Mouse (Mus musculus) intestine, postnatal 0 days (tissue): ENCODE data around the gene Traf4. TPM values are rescaled to one million over a fixed set of nuclear protein-coding genes. Genes with fewer than 3 reads are reported as not detected.
"Not testable (repeated sequence)": the region's sequence is repeated elsewhere in the genome, so short reads cannot be mapped to it uniquely, and the experiment has no call there.

ENCODE experiments used
- ATAC-seq: fragments of 200-750 bp; cut with Nextera tagmentation; 2 replicates; pipeline ENCODE4 v1.8.0; 2017; ENCODE audit warnings: mild to moderate bottlenecking, moderate TSS enrichment, moderate library complexity
- H3K27ac ChIP-seq: fragments of 300-500 bp; sonication (generic); 2 replicates; pipeline ENCODE4 v1.5.1; 2014; ENCODE audit warnings: mild to moderate bottlenecking, low read depth, low read length, moderate library complexity
- H3K27me3 ChIP-seq: fragments of 300-500 bp; sonication (generic); replicated peaks from 2 replicates; pipeline ENCODE4 v1.6.1; 2014; ENCODE audit warnings: low read length, mixed read lengths; ENCODE audit not compliant: control insufficient read depth, insufficient read depth
- H3K36me3 ChIP-seq: fragments of 300-500 bp; sonication (generic); 2 replicates; pipeline ENCODE4 v1.6.1; 2014; ENCODE audit warnings: mild to moderate bottlenecking, moderate library complexity; ENCODE audit not compliant: control insufficient read depth, insufficient read depth
- H3K4me1 ChIP-seq: fragments of 300-500 bp; sonication (generic); replicated peaks from 2 replicates; pipeline ENCODE4 v1.6.1; 2014; ENCODE audit warnings: antibody characterized with exemption, low read length, mixed read lengths; ENCODE audit not compliant: control insufficient read depth, insufficient read depth
- H3K4me2 ChIP-seq: fragments of 300-500 bp; sonication (generic); replicated peaks from 2 replicates; pipeline ENCODE4 v1.6.1; 2014; ENCODE audit warnings: low read depth, mild to moderate bottlenecking, moderate library complexity
- H3K4me3 ChIP-seq: fragments of 300-500 bp; sonication (generic); 2 replicates; pipeline ENCODE4 v1.5.1; 2014; ENCODE audit warnings: low read depth, low read length
- H3K9ac ChIP-seq: fragments of 300-500 bp; sonication (generic); 2 replicates; pipeline ENCODE4 v1.6.1; 2014; ENCODE audit warnings: mild to moderate bottlenecking, low read depth, low read length
- H3K9me3 ChIP-seq: fragments of 300-500 bp; sonication (generic); 2 replicates; pipeline ENCODE4 v1.6.1; 2016; ENCODE audit warnings: mixed run types; ENCODE audit not compliant: control insufficient read depth
- CTCF ChIP-seq: sonication (generic); IDR thresholded peaks from 2 replicates; pipeline ENCODE4 v1.5.1; 2016; ENCODE audit warnings: low read depth, mild to moderate bottlenecking, control low read depth, antibody characterized with exemption, moderate library complexity
- WGBS: fragments of 180-500 bp; shearing (Covaris S2); extraction: QIAGEN DNeasy Blood & Tissue Kit; methylation state at CpG from one replicate; pipeline ENCODE4 v1.1.7; 2014; 5-methylcytosine and 5-hydroxymethylcytosine counted together
- polyA plus RNA-seq: library from polyadenylated mRNA; unstranded; fragments of >200 nt; fragmentation: Nextera tagmentation; extraction: Ambion mirVana; gene quantifications from 2 replicates; pipeline ENCODE4 v1.2.1, GENCODE M21; 2015

Traf4 gene
- polyA plus RNA-seq, 1 experiment from 2014 or later, result 30.8 TPM

DNA sequence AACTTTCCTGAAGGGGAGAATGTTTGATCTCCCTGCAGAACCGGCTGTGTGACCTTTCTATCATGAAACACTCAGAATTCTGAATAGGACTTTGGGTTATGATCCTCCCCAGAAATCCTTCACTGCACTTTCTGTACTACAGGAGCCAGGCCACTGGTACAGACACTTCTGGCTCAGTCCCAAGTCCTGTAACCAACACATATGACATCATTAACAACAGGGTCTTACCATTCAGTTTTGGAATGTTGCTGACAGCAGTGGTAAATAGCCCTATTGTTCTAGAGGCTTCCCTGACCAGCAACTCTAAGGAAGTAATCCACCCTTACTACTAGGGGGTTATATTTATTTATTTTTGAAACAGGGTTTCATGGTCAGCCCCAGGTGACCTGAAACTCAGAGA is 27.7 kb upstream of the Traf4 start, which contains the start of gene Proca1:
Gene Proca1 (plus strand): TSS at position 280 of the 400 bp plus-strand sequence.
- peak within 1 kb of the TSS; percentile 57 for H3K4me3 ChIP-seq
- peaks cover 3% of the 10 kb centered on the region; the same call in 1 of the 2 replicates for H3K27me3 ChIP-seq
- no peaks in the 10 kb centered on the region for H3K36me3 ChIP-seq
- ATAC-seq, result no peak
- H3K27ac ChIP-seq, result no peak within 1 kb of the TSS
- no peak within 1 kb of the TSS for H3K9ac ChIP-seq
- no peaks in the 10 kb centered on the region for H3K9me3 ChIP-seq
- peak within 1 kb of the TSS; percentile 85 for H3K4me2 ChIP-seq
- no peak for TF ChIP-seq CTCF
- peaks cover 7% of the 10 kb centered on the region; the same call in 1 of the 2 replicates for H3K4me1 ChIP-seq
- 50% methylated on average over 1 of the region's 1 CpGs for WGBS

DNA sequence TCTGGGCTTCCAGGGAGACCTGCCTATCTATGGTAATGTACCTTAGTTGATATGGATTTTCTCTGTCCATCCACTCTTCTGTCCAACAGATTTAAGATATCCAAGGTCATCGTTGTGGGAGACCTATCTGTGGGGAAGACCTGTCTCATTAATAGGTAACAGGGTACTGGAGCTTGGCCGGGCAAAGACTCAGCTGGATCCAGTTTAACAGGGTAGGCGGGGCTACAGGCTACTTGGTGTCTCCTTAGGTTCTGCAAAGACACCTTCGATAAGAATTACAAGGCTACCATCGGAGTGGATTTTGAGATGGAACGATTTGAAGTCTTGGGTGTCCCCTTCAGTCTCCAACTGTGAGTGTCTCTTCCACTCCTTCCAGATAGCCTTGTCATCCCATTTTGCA is 24.7 kb upstream of the Traf4 start:
- Histone ChIP-seq H3K36me3 (no peaks in the 10 kb centered on the region), H3K27me3 (peaks cover 3% of the 10 kb centered on the region; the same call in 1 of the 2 replicates), H3K4me1 (peaks cover 7% of the 10 kb centered on the region; the same call in 1 of the 2 replicates), H3K27ac (no peak overlapping the region), H3K9ac (no peak overlapping the region), H3K4me2 (peak overlapping the region; percentile 94), H3K4me3 (peak overlapping the region; percentile 68), H3K9me3 (no peaks in the 10 kb centered on the region)
- WGBS, result 40% methylated on average over 6 of the region's 6 CpGs
- ATAC-seq, result no peak
- TF ChIP-seq CTCF, result no peak

DNA sequence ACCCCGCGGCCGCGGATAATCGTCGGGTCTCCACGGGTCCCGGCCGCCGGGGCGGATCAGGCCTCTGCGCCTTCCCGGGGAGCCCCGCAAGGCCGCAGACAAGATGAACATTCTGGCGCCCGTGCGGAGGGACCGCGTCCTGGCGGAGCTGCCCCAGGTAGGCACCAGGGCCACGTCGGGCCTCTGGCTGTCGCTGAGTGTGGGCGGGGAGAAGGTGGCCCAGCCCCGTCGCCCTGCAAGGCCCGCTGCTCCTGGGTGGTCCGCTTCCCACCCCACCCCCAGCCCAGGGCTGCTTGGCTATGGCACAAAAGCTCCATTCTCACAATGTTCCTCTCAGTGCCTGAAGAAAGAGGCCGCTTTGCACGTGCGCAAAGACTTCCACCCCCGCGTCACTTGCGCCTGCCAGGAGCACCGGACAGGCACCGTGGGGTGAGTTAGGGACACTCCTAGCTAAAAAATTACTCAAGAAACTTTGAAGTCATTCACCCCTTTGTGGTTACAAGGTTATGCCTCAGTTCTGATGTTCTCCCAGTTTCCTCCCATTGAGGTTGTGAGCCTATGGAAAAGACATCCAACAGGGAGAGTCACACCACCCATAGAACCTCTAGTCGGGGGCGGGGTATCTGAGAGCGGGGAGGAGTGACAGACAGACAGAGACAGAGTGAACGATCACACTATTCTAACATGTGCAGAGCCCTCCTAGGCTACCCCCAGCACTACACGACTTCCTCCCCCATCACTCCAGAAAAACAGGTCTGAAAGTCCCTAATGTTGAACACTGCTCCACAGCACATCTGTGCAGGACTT is 24.0 kb upstream of the Traf4 start:
- Histone ChIP-seq H3K36me3 (no peaks in the 10 kb centered on the region), H3K27ac (peak overlapping the region; percentile 85), H3K9me3 (no peaks in the 10 kb centered on the region), H3K4me1 (peaks cover 5% of the 10 kb centered on the region; the same call in 1 of the 2 replicates), H3K9ac (peak overlapping the region; percentile 78), H3K27me3 (peaks cover 3% of the 10 kb centered on the region; the same call in 1 of the 2 replicates), H3K4me2 (peak overlapping the region; percentile 94), H3K4me3 (peak overlapping the region; percentile 68)
- ATAC-seq, result peak; percentile 31
- TF ChIP-seq CTCF, result no peak
- 1% methylated on average over 38 of the region's 42 CpGs for WGBS

DNA sequence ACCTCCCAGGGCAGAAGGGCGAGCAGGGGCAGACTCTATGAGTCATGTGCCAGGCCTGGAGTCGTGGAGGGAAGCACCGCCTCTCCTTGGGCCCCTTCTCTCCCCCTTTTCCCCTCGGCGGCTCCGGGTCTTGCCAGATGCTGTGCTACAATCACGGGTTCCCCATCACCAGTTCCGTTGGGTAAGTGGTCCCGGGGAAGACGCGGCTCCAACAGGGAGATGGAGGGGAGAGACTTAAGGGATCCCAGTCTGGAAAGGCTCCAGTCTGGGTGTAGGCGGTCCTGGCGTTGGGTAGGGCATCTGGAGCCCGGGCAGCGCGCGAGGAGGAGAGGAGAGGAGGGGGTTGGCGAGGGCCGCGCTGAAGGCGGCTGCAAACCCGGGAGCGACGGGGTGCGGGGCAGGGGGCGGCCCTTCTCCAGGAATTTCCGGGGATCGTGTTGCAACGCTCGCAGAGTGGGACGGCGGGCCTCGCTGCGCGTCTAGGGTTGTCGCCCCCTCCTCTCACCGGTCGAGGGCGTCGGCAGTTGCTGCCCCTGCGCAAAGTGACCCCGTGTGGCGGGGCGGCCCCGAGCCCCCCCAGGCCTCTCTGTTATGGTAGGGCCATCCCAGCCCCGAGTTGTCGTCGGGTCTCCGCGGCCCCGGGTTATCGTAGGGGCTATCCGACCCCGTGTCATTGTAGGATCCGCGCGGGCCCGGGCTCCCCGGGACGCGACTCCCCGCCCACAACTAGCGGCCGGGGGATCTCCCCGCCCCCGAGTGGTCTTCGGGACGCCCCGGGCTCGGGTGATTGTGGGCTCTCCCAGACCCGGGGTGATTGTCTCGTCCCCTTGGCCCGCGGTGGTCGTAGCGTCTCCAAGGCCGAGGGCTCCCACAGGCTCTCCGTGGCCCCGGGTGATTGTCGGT is 23.2 kb upstream of the Traf4 start, which contains the start of gene Rab34:
Gene Rab34 (plus strand): TSS at position 100 of the 903 bp plus-strand sequence.
- 1% methylated on average over 71 of the region's 80 CpGs for WGBS
- H3K9ac ChIP-seq, result peak within 1 kb of the TSS; percentile 78
- peak within 1 kb of the TSS; percentile 85 for H3K27ac ChIP-seq
- no peaks in the 10 kb centered on the region for H3K9me3 ChIP-seq
- H3K36me3 ChIP-seq, result no peaks in the 10 kb centered on the region
- peak within 1 kb of the TSS; percentile 68 for H3K4me3 ChIP-seq
- no peak for TF ChIP-seq CTCF
- H3K4me1 ChIP-seq, result peaks cover 5% of the 10 kb centered on the region; the same call in 1 of the 2 replicates
- peak; percentile 39 for ATAC-seq
- H3K4me2 ChIP-seq, result peak within 1 kb of the TSS; percentile 94
- peaks cover 3% of the 10 kb centered on the region; the same call in 1 of the 2 replicates for H3K27me3 ChIP-seq

DNA sequence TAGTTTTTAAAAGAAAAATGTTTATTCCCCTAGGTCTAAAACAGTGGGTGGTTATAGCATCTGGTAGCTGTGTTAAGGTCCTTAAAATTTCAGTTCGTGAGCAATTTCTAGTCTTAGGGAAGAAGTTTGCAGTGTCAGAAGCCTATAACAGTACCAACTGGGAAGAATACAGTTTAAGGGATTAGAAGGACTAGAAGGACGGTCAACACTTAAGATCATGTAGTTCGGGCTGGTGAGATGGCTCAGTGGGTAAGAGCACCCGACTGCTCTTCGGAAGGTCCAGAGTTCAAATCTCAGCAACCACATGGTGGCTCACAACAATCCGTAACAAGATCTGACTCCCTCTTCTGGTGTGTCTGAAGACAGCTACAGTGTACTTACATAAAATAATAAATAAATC is 19.3 kb upstream of the Traf4 start:
- H3K4me1 ChIP-seq, H3K4me2 ChIP-seq, ATAC-seq, H3K9ac ChIP-seq, H3K4me3 ChIP-seq, H3K27ac ChIP-seq, H3K9me3 ChIP-seq, H3K27me3 ChIP-seq: not testable (repeated sequence)
- WGBS, result 88% methylated on average over 6 of the region's 6 CpGs
- peaks cover 15% of the 10 kb centered on the region for H3K36me3 ChIP-seq
